Mouse (Mus musculus): ENCODE data around the gene Dusp16. TPM values are rescaled to one million over a fixed set of nuclear protein-coding genes. Genes with fewer than 3 reads are reported as not detected.

The Dusp16 gene
- 5.7 and 6.1 TPM in 2 replicates for polyA plus RNA-seq (2015; fragmentation: Nextera tagmentation; extraction: Ambion mirVana)

- Histone ChIP-seq H3K9me3 (replicated peaks; ENCODE audit: control insufficient read depth, low read length) (no peaks in the 10 kb centered on the region), H3K36me3 (ENCODE audit: control insufficient read depth, insufficient read depth) (no peaks in the 10 kb centered on the region), H3K27ac (ENCODE audit: low read length) (peak within 1 kb of the TSS; percentile 92), H3K4me2 (ENCODE audit: low read depth, low read length) (peak within 1 kb of the TSS; percentile 94), H3K4me3 (ENCODE audit: low read depth, low read length) (peak within 1 kb of the TSS; percentile 85), H3K9ac (ENCODE audit: low read depth, low read length) (peak within 1 kb of the TSS; percentile 95), H3K27me3 (ENCODE audit: control insufficient read depth, insufficient read depth, low read depth, low read length) (no peaks in the 10 kb centered on the region), H3K4me1 (ENCODE audit: control insufficient read depth, low read depth, low read length) (peaks cover 28% of the 10 kb centered on the region)
- ATAC-seq (ENCODE audit: low read depth) = peak; percentile 92
- WGBS (ENCODE audit: insufficient replicate concordance) = under 1% methylated on average over 84 of the region's 108 CpGs
These were observed at the start of gene Dusp16 for GRCm38 (mm10) chr6:134792141-134793045. Gene Dusp16, minus strand, starts transcription at chr6:134792625.

- H3K9me3 ChIP-seq (replicated peaks; ENCODE audit: control insufficient read depth, low read length) = no peaks in the 10 kb centered on the region
- H3K27me3 ChIP-seq (ENCODE audit: control insufficient read depth, insufficient read depth, low read depth, low read length) = no peaks in the 10 kb centered on the region
- no peak overlapping the region for H3K27ac ChIP-seq (ENCODE audit: low read length)
- 47% methylated on average over 2 of the region's 2 CpGs for WGBS (ENCODE audit: insufficient replicate concordance)
- ATAC-seq (ENCODE audit: low read depth) = no peak
- H3K4me3 ChIP-seq (ENCODE audit: low read depth, low read length) = no peak overlapping the region
- H3K4me1 ChIP-seq (ENCODE audit: control insufficient read depth, low read depth, low read length) = peaks cover 3% of the 10 kb centered on the region
- no peak overlapping the region for H3K4me2 ChIP-seq (ENCODE audit: low read depth, low read length)
- no peaks in the 10 kb centered on the region; the same call in 1 of the 2 replicates for H3K36me3 ChIP-seq (ENCODE audit: control insufficient read depth, insufficient read depth)
- H3K9ac ChIP-seq (ENCODE audit: low read depth, low read length) = no peak overlapping the region
These were observed 47.9 kb upstream of the Dusp16 start for GRCm38 (mm10) chr6:134840346-134840745.

- H3K4me1 ChIP-seq (ENCODE audit: control insufficient read depth, low read depth, low read length) = peaks cover 16% of the 10 kb centered on the region
These were observed 45.7 kb upstream of the Dusp16 start for GRCm38 (mm10) chr6:134838111-134838510.

GRCm38 (mm10) chr6:134834585-134835251, 42.3 kb upstream of the Dusp16 start:
- peaks cover 34% of the 10 kb centered on the region for H3K4me1 ChIP-seq (ENCODE audit: control insufficient read depth, low read depth, low read length)
- H3K9me3 ChIP-seq (replicated peaks; ENCODE audit: control insufficient read depth, low read length) = no peaks in the 10 kb centered on the region
- no peak for ATAC-seq (ENCODE audit: low read depth)
- H3K4me2 ChIP-seq (ENCODE audit: low read depth, low read length) = peak overlapping the region; percentile 12
- WGBS (ENCODE audit: insufficient replicate concordance) = 45% methylated on average over 9 of the region's 9 CpGs
- no peak overlapping the region for H3K9ac ChIP-seq (ENCODE audit: low read depth, low read length)
- no peak overlapping the region for H3K4me3 ChIP-seq (ENCODE audit: low read depth, low read length)
- no peaks in the 10 kb centered on the region for H3K27me3 ChIP-seq (ENCODE audit: control insufficient read depth, insufficient read depth, low read depth, low read length)
- H3K27ac ChIP-seq (ENCODE audit: low read length) = peak overlapping the region; percentile 40
- H3K36me3 ChIP-seq (ENCODE audit: control insufficient read depth, insufficient read depth) = no peaks in the 10 kb centered on the region; the same call in 1 of the 2 replicates

More at GRCm38 (mm10) chr6:134838111-134838510, 45.7 kb upstream of the Dusp16 start:
- 68% methylated on average over 4 of the region's 4 CpGs for WGBS (ENCODE audit: insufficient replicate concordance)
- H3K27ac ChIP-seq (ENCODE audit: low read length) = no peak overlapping the region
- no peak overlapping the region for H3K4me3 ChIP-seq (ENCODE audit: low read depth, low read length)
- H3K9me3 ChIP-seq (replicated peaks; ENCODE audit: control insufficient read depth, low read length) = no peaks in the 10 kb centered on the region
- H3K9ac ChIP-seq (ENCODE audit: low read depth, low read length) = no peak overlapping the region
- ATAC-seq (ENCODE audit: low read depth) = no peak
- no peaks in the 10 kb centered on the region; the same call in 1 of the 2 replicates for H3K36me3 ChIP-seq (ENCODE audit: control insufficient read depth, insufficient read depth)
- H3K4me2 ChIP-seq (ENCODE audit: low read depth, low read length) = no peak overlapping the region
- H3K27me3 ChIP-seq (ENCODE audit: control insufficient read depth, insufficient read depth, low read depth, low read length) = no peaks in the 10 kb centered on the region

GRCm38 (mm10) chr6:134830776-134831175, 38.4 kb upstream of the Dusp16 start:
- Histone ChIP-seq H3K4me1 (ENCODE audit: control insufficient read depth, low read depth, low read length) (peaks cover 41% of the 10 kb centered on the region), H3K36me3 (ENCODE audit: control insufficient read depth, insufficient read depth) (no peaks in the 10 kb centered on the region), H3K4me2 (ENCODE audit: low read depth, low read length) (peak overlapping the region; percentile 82), H3K27me3 (ENCODE audit: control insufficient read depth, insufficient read depth, low read depth, low read length) (no peaks in the 10 kb centered on the region), H3K9me3 (replicated peaks; ENCODE audit: control insufficient read depth, low read length) (no peaks in the 10 kb centered on the region), H3K27ac (ENCODE audit: low read length) (peak overlapping the region; percentile 98), H3K9ac (ENCODE audit: low read depth, low read length) (peak overlapping the region; percentile 88), H3K4me3 (ENCODE audit: low read depth, low read length) (peak overlapping the region; percentile 78)
- WGBS (ENCODE audit: insufficient replicate concordance) = 3% methylated on average over 10 of the region's 10 CpGs
- ATAC-seq (ENCODE audit: low read depth) = no peak

- H3K4me3 ChIP-seq (ENCODE audit: low read depth, low read length) = peak within 1 kb of the TSS; percentile 78
- peak within 1 kb of the TSS; percentile 88 for H3K9ac ChIP-seq (ENCODE audit: low read depth, low read length)
- no peaks in the 10 kb centered on the region for H3K27me3 ChIP-seq (ENCODE audit: control insufficient read depth, insufficient read depth, low read depth, low read length)
- peak within 1 kb of the TSS; percentile 82 for H3K4me2 ChIP-seq (ENCODE audit: low read depth, low read length)
- under 1% methylated on average over 56 of the region's 58 CpGs for WGBS (ENCODE audit: insufficient replicate concordance)
- no peaks in the 10 kb centered on the region for H3K36me3 ChIP-seq (ENCODE audit: control insufficient read depth, insufficient read depth)
- no peaks in the 10 kb centered on the region for H3K9me3 ChIP-seq (replicated peaks; ENCODE audit: control insufficient read depth, low read length)
- H3K27ac ChIP-seq (ENCODE audit: low read length) = peak within 1 kb of the TSS; percentile 98
- ATAC-seq (ENCODE audit: low read depth) = peak; percentile 93
- peaks cover 40% of the 10 kb centered on the region for H3K4me1 ChIP-seq (ENCODE audit: control insufficient read depth, low read depth, low read length)
These were observed 37.6 kb upstream of the Dusp16 start, which contains the start of gene Crebl2 for GRCm38 (mm10) chr6:134829786-134830700. Gene Crebl2, plus strand, starts transcription at chr6:134830154.

GRCm38 (mm10) chr6:134822844-134823243, 30.4 kb upstream of the Dusp16 start:
- Histone ChIP-seq H3K4me2 (ENCODE audit: low read depth, low read length) (no peak overlapping the region), H3K9me3 (replicated peaks; ENCODE audit: control insufficient read depth, low read length) (no peaks in the 10 kb centered on the region), H3K4me3 (ENCODE audit: low read depth, low read length) (no peak overlapping the region), H3K27me3 (ENCODE audit: control insufficient read depth, insufficient read depth, low read depth, low read length) (no peaks in the 10 kb centered on the region), H3K27ac (ENCODE audit: low read length) (no peak overlapping the region), H3K9ac (ENCODE audit: low read depth, low read length) (no peak overlapping the region), H3K4me1 (ENCODE audit: control insufficient read depth, low read depth, low read length) (no peaks in the 10 kb centered on the region), H3K36me3 (ENCODE audit: control insufficient read depth, insufficient read depth) (no peaks in the 10 kb centered on the region)
- 57% methylated on average over 10 of the region's 10 CpGs for WGBS (ENCODE audit: insufficient replicate concordance)
- no peak for ATAC-seq (ENCODE audit: low read depth)

- Histone ChIP-seq H3K27me3 (ENCODE audit: control insufficient read depth, insufficient read depth, low read depth, low read length) (no peaks in the 10 kb centered on the region), H3K4me3 (ENCODE audit: low read depth, low read length) (no peak overlapping the region), H3K9ac (ENCODE audit: low read depth, low read length) (no peak overlapping the region), H3K27ac (ENCODE audit: low read length) (no peak overlapping the region), H3K36me3 (ENCODE audit: control insufficient read depth, insufficient read depth) (no peaks in the 10 kb centered on the region), H3K4me1 (ENCODE audit: control insufficient read depth, low read depth, low read length) (no peaks in the 10 kb centered on the region), H3K9me3 (replicated peaks; ENCODE audit: control insufficient read depth, low read length) (no peaks in the 10 kb centered on the region), H3K4me2 (ENCODE audit: low read depth, low read length) (no peak overlapping the region)
- WGBS (ENCODE audit: insufficient replicate concordance) = 47% methylated on average over 6 of the region's 6 CpGs
- ATAC-seq (ENCODE audit: low read depth) = no peak
These were observed 28.0 kb upstream of the Dusp16 start for GRCm38 (mm10) chr6:134820411-134820810.
